Mouse (Mus musculus): Measurements from ENCODE around the gene Scn3a. TPM values are rescaled to one million over a fixed set of nuclear protein-coding genes. Genes with fewer than 3 reads are reported as not detected.

The Scn3a gene
- total RNA-seq, 1 experiment = 8.5 TPM

DNA sequence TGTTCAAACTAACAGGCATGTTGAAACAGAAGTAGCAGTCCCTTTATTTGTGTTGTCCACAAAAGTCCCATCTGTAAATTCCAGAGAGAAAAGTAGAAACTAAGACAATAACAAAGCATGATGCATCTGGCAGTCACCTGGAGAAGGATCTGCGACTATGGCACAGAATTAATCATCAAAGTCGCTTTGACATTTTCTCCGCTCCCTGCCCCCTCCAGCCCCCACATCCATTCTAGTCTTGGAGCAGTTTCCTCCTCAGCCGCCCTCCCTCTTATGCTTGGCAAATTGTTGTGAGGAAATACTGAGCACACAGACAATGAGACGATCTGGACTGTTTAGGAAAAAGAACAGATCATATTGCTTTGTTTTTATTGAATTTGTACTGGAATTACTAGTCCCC, 29.0 kb downstream of the Scn3a start:
- Histone ChIP-seq H3K4me1 (ENCODE audit: control insufficient read depth in 2 of 2, insufficient read depth in 2 of 2, low read length in 2 of 2, poor library complexity in 1 of 2) (peaks cover 0 to 4% of the 10 kb centered on the region in 2 experiments; a peak in 1 of 4 replicates), H3K27ac (ENCODE audit: insufficient read depth, low read depth, low read length, poor library complexity, severe bottlenecking) (no peak overlapping the region), H3K4me3 (ENCODE audit: insufficient read depth in 1 of 2, low read depth in 1 of 2, low read length in 2 of 2, poor library complexity in 1 of 2, severe bottlenecking in 1 of 2) (no peak overlapping the region), H3K9me3 (ENCODE audit: control insufficient read depth, insufficient read depth, low read depth, low read length) (no peaks in the 10 kb centered on the region), H3K9ac (ENCODE audit: insufficient read depth, low read depth, low read length, poor library complexity, severe bottlenecking) (no peak overlapping the region), H3K36me3 (ENCODE audit: control insufficient read depth, insufficient read depth, low read length, poor library complexity, severe bottlenecking) (no peaks in the 10 kb centered on the region)
- in situ Hi-C loops (cut with MboI; ENCODE audit: low sequenced_read_pairs in 2 of 2, unreplicated experiment in 2 of 2) = no loop called here
- DNase-seq (ENCODE audit: low read depth, low spot score) = no peak
- TF ChIP-seq HCFC1 (IDR thresholded peaks at IDR 0.05; ENCODE audit: borderline replicate concordance, insufficient read depth, low read length) = no peak
- no peak for TF ChIP-seq ZC3H11A (IDR thresholded peaks at IDR 0.05; ENCODE audit: borderline replicate concordance, low read depth, low read length)
- TF ChIP-seq CHD2 (IDR thresholded peaks at IDR 0.05; ENCODE audit: low read depth, low read length) = no peak
- TF ChIP-seq ZNF384 (IDR thresholded peaks at IDR 0.05; ENCODE audit: low read depth, low read length) = no peak
- no peak for TF ChIP-seq MAFK (IDR thresholded peaks at IDR 0.05; ENCODE audit: insufficient read depth, low read depth, low read length)

DNA sequence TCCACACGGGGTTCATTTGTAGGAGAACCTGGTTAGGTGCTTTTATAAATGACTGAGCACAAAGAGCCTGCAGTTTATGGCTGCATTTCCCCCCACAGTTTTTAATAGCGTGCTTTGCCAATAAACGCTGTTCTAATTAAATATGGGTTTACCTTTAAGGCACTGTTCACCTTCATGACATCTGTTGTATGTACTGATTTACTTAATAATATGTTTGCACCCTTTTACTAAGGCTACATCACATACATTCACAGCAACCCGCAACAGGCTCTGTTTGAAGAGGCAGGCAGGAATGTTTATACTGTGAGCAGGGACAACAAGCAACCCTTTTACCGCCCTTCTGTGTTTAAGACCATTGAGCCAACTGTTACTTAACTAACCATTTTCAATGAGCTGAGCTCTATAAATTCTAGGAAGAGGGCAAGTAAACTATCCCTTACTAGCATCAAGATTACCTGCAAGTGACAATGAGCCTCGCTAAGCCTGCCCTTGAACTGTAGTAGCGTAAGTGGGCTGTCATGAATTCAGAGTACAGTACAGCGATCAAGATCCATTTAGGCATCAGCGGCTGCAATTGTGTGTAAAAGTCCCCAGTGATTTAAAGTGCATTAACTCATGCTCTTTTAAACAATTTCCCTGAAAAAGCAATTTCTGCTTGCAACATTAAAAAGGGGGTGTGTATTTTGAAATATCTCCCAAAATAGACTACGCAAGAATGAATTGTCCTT, 35.1 kb downstream of the Scn3a start:
- H3K9ac ChIP-seq (ENCODE audit: insufficient read depth, low read depth, low read length, poor library complexity, severe bottlenecking) = no peak overlapping the region
- DNase-seq (ENCODE audit: low read depth, low spot score) = no peak
- H3K4me1 ChIP-seq (ENCODE audit: control insufficient read depth in 2 of 2, insufficient read depth in 2 of 2, low read length in 2 of 2, poor library complexity in 1 of 2) = no peaks in the 10 kb centered on the region
- in situ Hi-C loops (cut with MboI; ENCODE audit: low sequenced_read_pairs in 2 of 2, unreplicated experiment in 2 of 2) = no loop called here
- no peak overlapping the region for H3K27ac ChIP-seq (ENCODE audit: insufficient read depth, low read depth, low read length, poor library complexity, severe bottlenecking)
- no peaks in the 10 kb centered on the region for H3K36me3 ChIP-seq (ENCODE audit: control insufficient read depth, insufficient read depth, low read length, poor library complexity, severe bottlenecking)
- H3K4me3 ChIP-seq (ENCODE audit: insufficient read depth in 1 of 2, low read depth in 1 of 2, low read length in 2 of 2, poor library complexity in 1 of 2, severe bottlenecking in 1 of 2) = no peak overlapping the region
- no peaks in the 10 kb centered on the region for H3K9me3 ChIP-seq (ENCODE audit: control insufficient read depth, insufficient read depth, low read depth, low read length)
- TF ChIP-seq ZC3H11A (IDR thresholded peaks at IDR 0.05; ENCODE audit: borderline replicate concordance, low read depth, low read length) (no peak), HCFC1 (IDR thresholded peaks at IDR 0.05; ENCODE audit: borderline replicate concordance, insufficient read depth, low read length) (no peak), CHD2 (IDR thresholded peaks at IDR 0.05; ENCODE audit: low read depth, low read length) (no peak), MAFK (IDR thresholded peaks at IDR 0.05; ENCODE audit: insufficient read depth, low read depth, low read length) (no peak), ZNF384 (IDR thresholded peaks at IDR 0.05; ENCODE audit: low read depth, low read length) (no peak)

DNA sequence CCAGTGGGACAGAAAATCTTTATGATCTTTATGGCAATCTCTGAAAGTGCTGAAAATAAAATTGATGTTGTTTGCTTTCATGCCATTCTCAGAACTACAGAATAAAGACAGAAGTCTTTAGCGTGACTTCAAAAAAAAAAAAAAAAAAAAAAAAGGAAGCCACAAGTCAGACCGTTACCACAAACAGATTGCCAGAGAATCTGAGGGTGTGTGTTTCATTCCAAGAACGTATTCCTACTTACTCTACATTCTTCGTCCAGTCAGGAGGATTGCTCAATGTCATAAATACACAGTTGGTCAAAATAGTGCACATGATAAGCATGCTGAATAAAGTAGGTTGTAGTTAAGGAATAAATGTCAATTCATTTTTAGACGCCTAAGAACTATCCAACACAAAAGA, 38.3 kb downstream of the Scn3a start:
- no peaks in the 10 kb centered on the region for H3K36me3 ChIP-seq (ENCODE audit: control insufficient read depth, insufficient read depth, low read length, poor library complexity, severe bottlenecking)
- in situ Hi-C loops (cut with MboI; ENCODE audit: low sequenced_read_pairs in 2 of 2, unreplicated experiment in 2 of 2) = no loop called here
- TF ChIP-seq HCFC1 (IDR thresholded peaks at IDR 0.05; ENCODE audit: borderline replicate concordance, insufficient read depth, low read length) (no peak), CHD2 (IDR thresholded peaks at IDR 0.05; ENCODE audit: low read depth, low read length) (no peak), ZNF384 (IDR thresholded peaks at IDR 0.05; ENCODE audit: low read depth, low read length) (no peak), MAFK (IDR thresholded peaks at IDR 0.05; ENCODE audit: insufficient read depth, low read depth, low read length) (no peak), ZC3H11A (IDR thresholded peaks at IDR 0.05; ENCODE audit: borderline replicate concordance, low read depth, low read length) (no peak)
- H3K4me1 ChIP-seq (ENCODE audit: control insufficient read depth in 2 of 2, insufficient read depth in 2 of 2, low read length in 2 of 2, poor library complexity in 1 of 2) = no peaks in the 10 kb centered on the region
- H3K9ac ChIP-seq (ENCODE audit: insufficient read depth, low read depth, low read length, poor library complexity, severe bottlenecking) = no peak overlapping the region
- no peak overlapping the region for H3K4me3 ChIP-seq (ENCODE audit: insufficient read depth in 1 of 2, low read depth in 1 of 2, low read length in 2 of 2, poor library complexity in 1 of 2, severe bottlenecking in 1 of 2)
- H3K27ac ChIP-seq (ENCODE audit: insufficient read depth, low read depth, low read length, poor library complexity, severe bottlenecking) = no peak overlapping the region
- H3K9me3 ChIP-seq (ENCODE audit: control insufficient read depth, insufficient read depth, low read depth, low read length) = no peaks in the 10 kb centered on the region
- DNase-seq (ENCODE audit: low read depth, low spot score) = no peak

DNA sequence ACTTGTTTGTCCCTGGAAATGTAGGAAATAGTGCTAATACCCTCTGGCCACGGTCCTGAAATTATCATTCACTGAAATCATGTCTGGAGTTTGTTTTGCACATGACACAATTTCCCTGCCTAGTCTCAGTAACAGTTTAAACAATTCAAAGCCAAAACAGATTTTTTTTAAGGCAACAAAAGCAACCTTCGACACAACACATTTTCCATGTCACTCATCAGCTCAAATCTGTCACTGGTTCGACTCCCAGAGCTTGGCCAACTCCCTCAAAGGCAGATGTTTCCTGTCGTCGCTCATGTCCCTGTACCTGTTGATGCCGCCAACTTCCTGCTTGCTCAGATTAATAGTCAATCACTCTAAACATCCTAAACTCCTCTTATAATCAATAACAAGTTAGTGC, 50.7 kb downstream of the Scn3a start:
- H3K4me1 ChIP-seq (ENCODE audit: control insufficient read depth in 2 of 2, insufficient read depth in 2 of 2, low read length in 2 of 2, poor library complexity in 1 of 2) = no peaks in the 10 kb centered on the region
- no peaks in the 10 kb centered on the region for H3K9me3 ChIP-seq (ENCODE audit: control insufficient read depth, insufficient read depth, low read depth, low read length)
- TF ChIP-seq HCFC1 (IDR thresholded peaks at IDR 0.05; ENCODE audit: borderline replicate concordance, insufficient read depth, low read length) (no peak), ZC3H11A (IDR thresholded peaks at IDR 0.05; ENCODE audit: borderline replicate concordance, low read depth, low read length) (no peak), MAFK (IDR thresholded peaks at IDR 0.05; ENCODE audit: insufficient read depth, low read depth, low read length) (no peak), ZNF384 (IDR thresholded peaks at IDR 0.05; ENCODE audit: low read depth, low read length) (no peak), CHD2 (IDR thresholded peaks at IDR 0.05; ENCODE audit: low read depth, low read length) (no peak)
- H3K9ac ChIP-seq (ENCODE audit: insufficient read depth, low read depth, low read length, poor library complexity, severe bottlenecking) = no peak overlapping the region
- H3K36me3 ChIP-seq (ENCODE audit: control insufficient read depth, insufficient read depth, low read length, poor library complexity, severe bottlenecking) = no peaks in the 10 kb centered on the region
- in situ Hi-C loops (cut with MboI; ENCODE audit: low sequenced_read_pairs in 2 of 2, unreplicated experiment in 2 of 2) = no loop called here
- no peak for DNase-seq (ENCODE audit: low read depth, low spot score)
- H3K27ac ChIP-seq (ENCODE audit: insufficient read depth, low read depth, low read length, poor library complexity, severe bottlenecking) = no peak overlapping the region
- H3K4me3 ChIP-seq (ENCODE audit: insufficient read depth in 1 of 2, low read depth in 1 of 2, low read length in 2 of 2, poor library complexity in 1 of 2, severe bottlenecking in 1 of 2) = no peak overlapping the region
